Mouse (Mus musculus) midbrain, embryonic 13.5 days (tissue): ENCODE data around the gene Fkrp. TPM values are rescaled to one million over a fixed set of nuclear protein-coding genes. Genes with fewer than 3 reads are reported as not detected.

Experiments used
- ATAC-seq: fragments of 200-750 bp; cut with Nextera tagmentation; 2 replicates; pipeline ENCODE4 v1.8.0; 2017; ENCODE audit warnings: mild to moderate bottlenecking, moderate TSS enrichment, moderate library complexity
- H3K27ac ChIP-seq: fragments of 300-500 bp; sonication (generic); 2 replicates; pipeline ENCODE4 v1.5.1; 2015; ENCODE audit warnings: inconsistent platforms, mild to moderate bottlenecking, moderate library complexity
- H3K27me3 ChIP-seq: fragments of 300-500 bp; sonication (generic); 2 replicates; pipeline ENCODE4 v1.6.1; 2015; ENCODE audit warnings: mild to moderate bottlenecking, inconsistent platforms
- H3K36me3 ChIP-seq: fragments of 300-500 bp; sonication (generic); 2 replicates; pipeline ENCODE4 v1.6.1; 2015; ENCODE audit warnings: mild to moderate bottlenecking, inconsistent platforms
- H3K4me1 ChIP-seq: fragments of 300-500 bp; sonication (generic); replicated peaks from 2 replicates; pipeline ENCODE4 v1.6.1; 2015; ENCODE audit warnings: inconsistent platforms
- H3K4me2 ChIP-seq: fragments of 300-500 bp; sonication (generic); replicated peaks from 2 replicates; pipeline ENCODE4 v1.6.1; 2015; ENCODE audit warnings: moderate library complexity, mild to moderate bottlenecking, inconsistent platforms
- H3K4me3 ChIP-seq: fragments of 300-500 bp; sonication (generic); replicated peaks from 2 replicates; pipeline ENCODE4 v1.5.1; 2015; ENCODE audit warnings: mild to moderate bottlenecking, inconsistent platforms
- H3K9ac ChIP-seq: fragments of 300-500 bp; sonication (generic); replicated peaks from 2 replicates; pipeline ENCODE4 v1.6.1; 2015; ENCODE audit warnings: mild to moderate bottlenecking, inconsistent platforms
- H3K9me3 ChIP-seq: fragments of 300-500 bp; sonication (generic); 2 replicates; pipeline ENCODE4 v1.6.1; 2016; ENCODE audit warnings: mild to moderate bottlenecking, inconsistent platforms
- WGBS: fragments of 180-500 bp; shearing (Covaris S2); methylation state at CpG from one replicate; pipeline ENCODE4 v1.1.7; 2015; 5-methylcytosine and 5-hydroxymethylcytosine counted together
- polyA plus RNA-seq: library from polyadenylated mRNA; unstranded; fragments of >200 nt; fragmentation: Nextera tagmentation; extraction: Ambion mirVana; gene quantifications from 2 replicates; pipeline ENCODE4 v1.2.1, GENCODE M21; 2015

The Fkrp gene
- polyA plus RNA-seq, 1 experiment from 2014 or later, result 46.1 TPM

GRCm38 (mm10) chr7:16826571-16826970 is 10.0 kb upstream of the Fkrp start:
- no peaks in the 10 kb centered on the region for H3K27me3 ChIP-seq
- H3K4me3 ChIP-seq, result no peak overlapping the region
- no peak overlapping the region for H3K4me2 ChIP-seq
- 79% methylated on average over 5 of the region's 5 CpGs for WGBS
- ATAC-seq, result no peak
- no peaks in the 10 kb centered on the region for H3K9me3 ChIP-seq
- peaks cover 27% of the 10 kb centered on the region for H3K4me1 ChIP-seq
- peaks cover 94% of the 10 kb centered on the region for H3K36me3 ChIP-seq
- H3K9ac ChIP-seq, result no peak overlapping the region
- no peak overlapping the region for H3K27ac ChIP-seq

DNA sequence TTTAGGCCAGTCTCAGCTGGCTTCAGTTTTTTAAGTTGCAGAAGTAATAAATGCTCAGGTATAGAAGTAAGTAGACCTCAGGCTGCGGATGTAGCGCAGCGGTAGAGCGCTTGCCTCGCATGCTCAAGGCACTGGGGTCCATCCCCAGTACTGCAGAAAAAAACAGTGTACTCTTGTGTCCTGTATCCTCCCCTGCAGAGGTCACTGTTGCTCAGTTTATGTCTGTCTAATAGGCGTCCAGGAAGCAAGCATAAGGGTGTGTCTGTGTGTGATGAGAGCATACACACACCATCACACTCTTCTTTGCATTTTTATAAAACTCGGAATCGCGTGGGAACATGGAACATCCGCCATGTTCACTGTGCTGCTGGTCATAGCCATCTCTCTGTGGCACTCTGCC is 9.3 kb upstream of the Fkrp start:
- Histone ChIP-seq H3K27me3 (no peaks in the 10 kb centered on the region), H3K27ac (no peak overlapping the region), H3K4me3 (no peak overlapping the region), H3K4me1 (peaks cover 34% of the 10 kb centered on the region), H3K4me2 (no peak overlapping the region), H3K9me3 (no peaks in the 10 kb centered on the region), H3K36me3 (peaks cover 86% of the 10 kb centered on the region), H3K9ac (no peak overlapping the region)
- no peak for ATAC-seq
- 83% methylated on average over 10 of the region's 10 CpGs for WGBS

- Histone ChIP-seq H3K27ac (no peak overlapping the region), H3K4me1 (peaks cover 55% of the 10 kb centered on the region), H3K4me3 (no peak overlapping the region), H3K9ac (0 out of 2 replicates have a peak overlapping the region, but pooled peaks have one; percentile 2), H3K27me3 (no peaks in the 10 kb centered on the region), H3K9me3 (no peaks in the 10 kb centered on the region), H3K36me3 (peaks cover 66% of the 10 kb centered on the region), H3K4me2 (no peak overlapping the region)
- no peak for ATAC-seq
- 82% methylated on average over 5 of the region's 5 CpGs for WGBS
These were observed 7.2 kb upstream of the Fkrp start for GRCm38 (mm10) chr7:16823734-16824133.

DNA sequence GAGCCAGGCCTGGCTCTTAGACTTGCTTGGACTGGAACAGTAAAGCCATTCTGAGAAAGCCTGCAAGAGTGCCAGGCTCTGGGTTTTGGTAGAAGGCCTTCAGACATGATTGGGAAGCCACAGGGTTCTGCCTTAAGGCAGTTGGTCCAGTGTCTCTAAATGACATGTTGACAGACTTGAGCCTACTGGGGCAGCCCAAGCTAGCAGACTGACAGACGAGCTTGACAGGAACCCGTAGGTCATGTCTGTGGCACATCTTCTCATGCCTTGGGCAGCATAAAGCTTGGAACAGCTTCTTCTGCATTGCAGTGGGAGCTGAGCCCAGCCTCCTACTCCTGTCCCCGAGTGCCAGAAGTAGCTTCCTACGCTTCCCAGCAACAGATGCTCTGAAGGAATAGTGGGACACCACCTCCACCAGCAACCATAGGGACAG is 5.2 kb upstream of the Fkrp start:
- no peak overlapping the region for H3K27ac ChIP-seq
- no peak overlapping the region for H3K4me3 ChIP-seq
- no peaks in the 10 kb centered on the region for H3K9me3 ChIP-seq
- 86% methylated on average over 4 of the region's 4 CpGs for WGBS
- no peak overlapping the region for H3K9ac ChIP-seq
- H3K4me2 ChIP-seq, result no peak overlapping the region
- no peak for ATAC-seq
- H3K27me3 ChIP-seq, result no peaks in the 10 kb centered on the region
- H3K36me3 ChIP-seq, result peaks cover 45% of the 10 kb centered on the region
- H3K4me1 ChIP-seq, result peaks cover 73% of the 10 kb centered on the region

- Histone ChIP-seq H3K4me2 (no peak overlapping the region), H3K4me1 (peaks cover 70% of the 10 kb centered on the region), H3K9ac (no peak overlapping the region), H3K36me3 (peaks cover 39% of the 10 kb centered on the region), H3K27me3 (no peaks in the 10 kb centered on the region), H3K9me3 (no peaks in the 10 kb centered on the region), H3K27ac (no peak overlapping the region), H3K4me3 (no peak overlapping the region)
- 39% methylated on average over 3 of the region's 3 CpGs for WGBS
- ATAC-seq, result no peak
These were observed 4.6 kb upstream of the Fkrp start for GRCm38 (mm10) chr7:16821091-16821490.

GRCm38 (mm10) chr7:16820271-16820763 is 3.8 kb upstream of the Fkrp start:
- Histone ChIP-seq H3K36me3 (peaks cover 32% of the 10 kb centered on the region), H3K27ac (no peak overlapping the region), H3K4me2 (no peak overlapping the region), H3K9me3 (no peaks in the 10 kb centered on the region), H3K9ac (no peak overlapping the region), H3K27me3 (no peaks in the 10 kb centered on the region), H3K4me1 (peaks cover 76% of the 10 kb centered on the region), H3K4me3 (no peak overlapping the region)
- WGBS, result 77% methylated on average over 5 of the region's 5 CpGs
- ATAC-seq, result no peak

- no peak overlapping the region for H3K4me2 ChIP-seq
- H3K27me3 ChIP-seq, result no peaks in the 10 kb centered on the region
- 0 out of 2 replicates have a peak overlapping the region, but pooled peaks have one; percentile 8 for H3K9ac ChIP-seq
- peaks cover 81% of the 10 kb centered on the region for H3K4me1 ChIP-seq
- ATAC-seq, result no peak
- 71% methylated on average over 5 of the region's 5 CpGs for WGBS
- H3K9me3 ChIP-seq, result no peaks in the 10 kb centered on the region
- H3K4me3 ChIP-seq, result no peak overlapping the region; the same call in 1 of the 2 replicates
- H3K27ac ChIP-seq, result no peak overlapping the region
- peaks cover 26% of the 10 kb centered on the region for H3K36me3 ChIP-seq
These were observed 3.3 kb upstream of the Fkrp start for GRCm38 (mm10) chr7:16819794-16820193.

DNA sequence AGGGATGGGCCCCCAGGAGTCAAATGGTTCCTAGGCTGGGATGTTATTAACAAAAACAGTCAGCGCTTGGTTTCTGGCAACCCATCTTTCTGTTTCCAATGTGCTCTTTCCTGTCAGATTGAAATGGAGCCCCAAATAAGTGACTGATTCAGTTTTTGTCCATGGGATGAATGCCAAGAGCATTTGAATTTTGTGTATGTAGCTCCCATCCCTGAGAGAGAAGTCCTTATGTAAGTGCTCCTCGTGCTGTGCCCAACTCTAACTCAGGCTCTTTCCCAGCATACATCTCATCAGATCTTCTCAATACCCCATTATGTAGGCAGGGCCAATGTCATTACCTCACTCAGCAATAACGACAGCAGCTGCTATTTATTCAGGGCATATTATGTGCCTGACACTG is 1.2 kb upstream of the Fkrp start:
- H3K27ac ChIP-seq, result 0 out of 2 replicates have a peak overlapping the region, but pooled peaks have one; percentile 99
- peak overlapping the region; percentile 98 for H3K4me2 ChIP-seq
- peak overlapping the region; percentile 89 for H3K4me3 ChIP-seq
- peak overlapping the region; percentile 99 for H3K9ac ChIP-seq
- peaks cover 7% of the 10 kb centered on the region for H3K27me3 ChIP-seq
- no peaks in the 10 kb centered on the region for H3K9me3 ChIP-seq
- WGBS, result 41% methylated on average over 3 of the region's 3 CpGs
- H3K4me1 ChIP-seq, result peaks cover 87% of the 10 kb centered on the region
- H3K36me3 ChIP-seq, result peaks cover 7% of the 10 kb centered on the region
- ATAC-seq, result no peak

- H3K36me3 ChIP-seq, result no peaks in the 10 kb centered on the region
- H3K4me3 ChIP-seq, result peak overlapping the region; percentile 89
- ATAC-seq, result peak; percentile 63
- under 1% methylated on average over 22 of the region's 55 CpGs for WGBS
- no peaks in the 10 kb centered on the region for H3K9me3 ChIP-seq
- peaks cover 88% of the 10 kb centered on the region for H3K4me1 ChIP-seq
- peaks cover 23% of the 10 kb centered on the region for H3K27me3 ChIP-seq
- H3K27ac ChIP-seq, result peak overlapping the region; percentile 99
- peak overlapping the region; percentile 98 for H3K4me2 ChIP-seq
- peak overlapping the region; percentile 99 for H3K9ac ChIP-seq
These were observed 456 bp downstream of the Fkrp start for GRCm38 (mm10) chr7:16816078-16816474.

DNA sequence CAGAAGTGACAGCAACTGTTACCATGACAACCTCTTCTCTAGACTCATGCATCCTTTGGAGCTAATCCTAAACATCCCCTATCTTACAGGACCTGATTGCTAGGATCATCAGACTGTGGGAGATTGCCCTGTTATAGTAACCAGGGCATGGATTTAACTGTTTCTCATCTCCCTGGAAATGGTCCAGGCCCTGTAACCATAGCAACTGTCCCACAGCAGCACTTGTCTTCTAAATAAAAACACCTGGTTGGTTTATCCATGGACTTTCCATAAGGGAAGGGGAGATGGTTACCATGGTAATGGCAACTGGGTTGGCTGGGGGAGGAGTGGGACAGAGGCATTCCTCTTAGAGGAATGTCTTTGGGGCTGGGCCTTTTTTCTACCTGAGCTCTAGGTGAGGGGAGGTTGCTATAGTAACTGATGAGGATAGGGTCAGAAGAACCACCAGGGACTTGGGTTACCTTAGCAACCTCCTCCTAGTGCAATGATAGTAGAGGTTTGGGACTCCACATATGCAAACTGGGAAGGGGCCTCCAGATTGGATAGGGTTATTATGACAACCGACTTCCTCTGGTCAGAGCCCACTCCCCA is 1.1 kb downstream of the Fkrp start, which contains the start of gene Strn4:
Strn4 (plus strand) TSS at position 539 of the 591 bp plus-strand sequence.
- peaks cover 29% of the 10 kb centered on the region for H3K27me3 ChIP-seq
- peak within 1 kb of the TSS; percentile 89 for H3K4me3 ChIP-seq
- H3K27ac ChIP-seq, result peak within 1 kb of the TSS; percentile 99
- 0% methylated on average over 1 of the region's 1 CpGs for WGBS
- peak within 1 kb of the TSS; percentile 98 for H3K4me2 ChIP-seq
- peak; percentile 86 for ATAC-seq
- H3K36me3 ChIP-seq, result no peaks in the 10 kb centered on the region
- H3K4me1 ChIP-seq, result peaks cover 88% of the 10 kb centered on the region
- H3K9me3 ChIP-seq, result no peaks in the 10 kb centered on the region
- peak within 1 kb of the TSS; percentile 99 for H3K9ac ChIP-seq

DNA sequence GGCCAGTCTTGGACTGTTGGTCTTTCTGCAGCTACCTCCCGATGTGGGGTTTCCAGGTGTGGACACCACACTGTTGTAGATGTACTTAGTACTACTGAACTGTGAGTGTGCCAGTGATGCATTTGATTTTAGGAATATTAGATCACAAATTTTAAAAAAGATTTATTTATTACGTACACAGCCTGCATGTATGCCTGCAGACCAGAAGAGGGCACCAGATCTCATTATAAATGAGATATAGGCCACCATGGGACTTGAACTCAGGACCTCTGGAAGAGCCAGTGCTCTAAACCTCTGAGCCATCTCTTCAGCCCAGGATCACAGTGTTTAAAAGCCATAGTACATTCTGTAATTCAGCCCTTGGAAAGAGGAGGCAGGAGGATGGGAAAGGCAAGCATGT is 4.0 kb downstream of the Fkrp start:
- Histone ChIP-seq H3K9ac (no peak overlapping the region), H3K9me3 (no peaks in the 10 kb centered on the region), H3K36me3 (peaks cover 20% of the 10 kb centered on the region), H3K27me3 (peaks cover 35% of the 10 kb centered on the region), H3K27ac (0 out of 2 replicates have a peak overlapping the region, but pooled peaks have one; percentile 92), H3K4me1 (peaks cover 67% of the 10 kb centered on the region), H3K4me3 (no peak overlapping the region), H3K4me2 (peak overlapping the region; percentile 82; the same call in 1 of the 2 replicates)
- WGBS, result 82% methylated on average over 2 of the region's 2 CpGs
- no peak for ATAC-seq

DNA sequence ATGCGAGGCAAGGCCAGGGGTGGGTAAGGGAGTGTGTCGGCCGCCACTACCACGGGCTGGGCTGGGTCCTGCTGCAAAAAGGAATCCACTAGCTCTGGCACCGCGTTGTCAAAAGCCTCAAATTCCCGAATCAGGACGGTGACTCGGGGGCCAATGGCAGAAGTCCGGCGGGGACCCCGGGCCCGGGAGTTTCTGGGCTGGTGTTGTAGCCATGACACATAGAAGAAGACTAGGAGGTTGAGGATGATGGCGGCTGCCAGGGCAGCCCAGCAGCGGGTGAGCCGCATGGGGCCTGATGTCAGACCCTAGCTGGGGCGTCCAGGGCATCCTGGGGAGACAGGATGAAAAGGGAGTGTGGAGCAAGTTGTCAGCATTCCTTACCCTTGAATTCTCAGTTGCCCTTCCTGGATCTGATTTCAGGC is 4.9 kb downstream of the Fkrp start:
- Histone ChIP-seq H3K4me2 (peak overlapping the region; percentile 82), H3K9ac (peak overlapping the region; percentile 78), H3K4me1 (peaks cover 61% of the 10 kb centered on the region), H3K9me3 (no peaks in the 10 kb centered on the region), H3K27ac (peak overlapping the region; percentile 92), H3K4me3 (peak overlapping the region; percentile 53), H3K27me3 (peaks cover 35% of the 10 kb centered on the region), H3K36me3 (peaks cover 22% of the 10 kb centered on the region)
- WGBS, result 15% methylated on average over 17 of the region's 17 CpGs
- no peak for ATAC-seq
